Mouse (Mus musculus) lung, embryonic 15.5 days (tissue): ENCODE measurements around the gene Pnkp. TPM values are rescaled to one million over a fixed set of nuclear protein-coding genes. Genes with fewer than 3 reads are reported as not detected.
"Not testable (repeated sequence)": the region's sequence is repeated elsewhere in the genome, so short reads cannot be mapped to it uniquely, and the experiment has no call there.

Source experiments
- ATAC-seq: fragments of 200-750 bp; cut with Nextera tagmentation; 2 replicates; pipeline ENCODE4 v1.8.0; 2017; ENCODE audit warnings: moderate number of reproducible peaks, borderline replicate concordance; ENCODE audit not compliant: low FRiP score, low TSS enrichment; ENCODE audit errors: extremely low read depth
- H3K27ac ChIP-seq: fragments of 300-500 bp; sonication (generic); 2 replicates; pipeline ENCODE4 v1.5.1; 2015; ENCODE audit warnings: moderate library complexity, mild to moderate bottlenecking, inconsistent platforms
- H3K27me3 ChIP-seq: fragments of 300-500 bp; sonication (generic); 2 replicates; pipeline ENCODE4 v1.6.1; 2015; ENCODE audit warnings: inconsistent platforms
- H3K36me3 ChIP-seq: fragments of 300-500 bp; sonication (generic); 2 replicates; pipeline ENCODE4 v1.6.1; 2015; ENCODE audit warnings: inconsistent platforms
- H3K4me1 ChIP-seq: fragments of 300-500 bp; sonication (generic); 2 replicates; pipeline ENCODE4 v1.6.1; 2015; ENCODE audit warnings: inconsistent platforms
- H3K4me2 ChIP-seq: fragments of 300-500 bp; sonication (generic); 2 replicates; pipeline ENCODE4 v1.6.1; 2015; ENCODE audit warnings: inconsistent platforms, mild to moderate bottlenecking, moderate library complexity
- H3K4me3 ChIP-seq: fragments of 300-500 bp; sonication (generic); 2 replicates; pipeline ENCODE4 v1.5.1; 2015; ENCODE audit warnings: mild to moderate bottlenecking, inconsistent platforms
- H3K9ac ChIP-seq: fragments of 300-500 bp; sonication (generic); 2 replicates; pipeline ENCODE4 v1.6.1; 2015; ENCODE audit warnings: inconsistent platforms
- H3K9me3 ChIP-seq: fragments of 300-500 bp; sonication (generic); 2 replicates; pipeline ENCODE4 v1.6.1; 2016; ENCODE audit warnings: inconsistent platforms
- WGBS: fragments of 180-500 bp; shearing (Covaris S2); methylation state at CpG from one replicate; pipeline ENCODE4 v1.1.7; 2015; 5-methylcytosine and 5-hydroxymethylcytosine counted together
- polyA plus RNA-seq: library from polyadenylated mRNA; unstranded; fragments of >200 nt; fragmentation: Nextera tagmentation; extraction: Ambion mirVana; gene quantifications from 2 replicates; pipeline ENCODE4 v1.2.1, GENCODE M21; 2015

Pnkp gene
- polyA plus RNA-seq, 1 experiment from 2014 or later: 37.6 TPM

GRCm38 (mm10) chr7:44866276-44867009 lies 9.5 kb downstream of the Pnkp start:
- Histone ChIP-seq H3K4me1 (peaks cover 60% of the 10 kb centered on the region), H3K9ac (peak overlapping the region; percentile 100), H3K4me3 (peak overlapping the region; percentile 99), H3K9me3 (no peaks in the 10 kb centered on the region), H3K36me3 (peaks cover 42% of the 10 kb centered on the region), H3K27me3 (no peaks in the 10 kb centered on the region), H3K27ac (peak overlapping the region; percentile 100), H3K4me2 (peak overlapping the region; percentile 71)
- 41% methylated on average over 15 of the region's 15 CpGs for WGBS
- peak; percentile 3; the same call in 1 of the 2 replicates for ATAC-seq

- 44% methylated on average over 19 of the region's 19 CpGs for WGBS
- no peak for ATAC-seq
- H3K27ac ChIP-seq: peak overlapping the region; percentile 100
- peaks cover 55% of the 10 kb centered on the region for H3K4me1 ChIP-seq
- peak overlapping the region; percentile 71 for H3K4me2 ChIP-seq
- no peaks in the 10 kb centered on the region for H3K9me3 ChIP-seq
- H3K9ac ChIP-seq: peak overlapping the region; percentile 100
- peak overlapping the region; percentile 99 for H3K4me3 ChIP-seq
- no peaks in the 10 kb centered on the region for H3K27me3 ChIP-seq
- peaks cover 35% of the 10 kb centered on the region for H3K36me3 ChIP-seq
Measured at GRCm38 (mm10) chr7:44867010-44867702, 10.2 kb downstream of the Pnkp start.

- WGBS: 25% methylated on average over 9 of the region's 9 CpGs
- Histone ChIP-seq H3K9ac (peak overlapping the region; percentile 100), H3K4me1 (peaks cover 51% of the 10 kb centered on the region), H3K27me3 (no peaks in the 10 kb centered on the region), H3K4me3 (peak overlapping the region; percentile 99), H3K9me3 (no peaks in the 10 kb centered on the region), H3K36me3 (peaks cover 29% of the 10 kb centered on the region), H3K27ac (peak overlapping the region; percentile 100), H3K4me2 (peak overlapping the region; percentile 71)
- ATAC-seq: no peak
Measured at GRCm38 (mm10) chr7:44867802-44868201, 10.9 kb downstream of the Pnkp start.

GRCm38 (mm10) chr7:44868465-44868864 lies 11.5 kb downstream of the Pnkp start:
- WGBS: 5% methylated on average over 16 of the region's 16 CpGs
- peaks cover 53% of the 10 kb centered on the region for H3K4me1 ChIP-seq
- no peak for ATAC-seq

GRCm38 (mm10) chr7:44868919-44869696 lies 12.2 kb downstream of the Pnkp start:
- H3K9me3 ChIP-seq: no peaks in the 10 kb centered on the region
- H3K27me3 ChIP-seq: no peaks in the 10 kb centered on the region
- H3K9ac ChIP-seq: peak overlapping the region; percentile 100
- H3K4me3 ChIP-seq: peak overlapping the region; percentile 99
- H3K36me3 ChIP-seq: peaks cover 15% of the 10 kb centered on the region
- peaks cover 52% of the 10 kb centered on the region for H3K4me1 ChIP-seq
- peak; percentile 64 for ATAC-seq
- peak overlapping the region; percentile 71 for H3K4me2 ChIP-seq
- H3K27ac ChIP-seq: peak overlapping the region; percentile 100
- WGBS: under 1% methylated on average over 105 of the region's 108 CpGs

More at GRCm38 (mm10) chr7:44868465-44868864, 11.5 kb downstream of the Pnkp start:
- H3K9ac ChIP-seq: peak overlapping the region; percentile 100
- peak overlapping the region; percentile 99 for H3K4me3 ChIP-seq
- H3K4me2 ChIP-seq: peak overlapping the region; percentile 71
- no peaks in the 10 kb centered on the region for H3K27me3 ChIP-seq
- H3K9me3 ChIP-seq: no peaks in the 10 kb centered on the region
- peaks cover 22% of the 10 kb centered on the region for H3K36me3 ChIP-seq
- H3K27ac ChIP-seq: peak overlapping the region; percentile 100

- peaks cover 44% of the 10 kb centered on the region for H3K4me1 ChIP-seq
Measured at GRCm38 (mm10) chr7:44869697-44870528, 13.0 kb downstream of the Pnkp start, which contains the start of gene Ptov1. Ptov1 (minus strand) TSS chr7:44869788.

GRCm38 (mm10) chr7:44870614-44871013 lies 13.7 kb downstream of the Pnkp start:
- 78% methylated on average over 6 of the region's 6 CpGs for WGBS
- peak overlapping the region; percentile 71 for H3K4me2 ChIP-seq
- ATAC-seq: no peak
- 0 out of 2 replicates have a peak, but pooled peaks cover 1% of the 10 kb centered on the region for H3K36me3 ChIP-seq
- H3K4me1 ChIP-seq: peaks cover 37% of the 10 kb centered on the region
- peak overlapping the region; percentile 99 for H3K4me3 ChIP-seq
- H3K9ac ChIP-seq: peak overlapping the region; percentile 100; the same call in 1 of the 2 replicates
- H3K9me3 ChIP-seq: no peaks in the 10 kb centered on the region
- peak overlapping the region; percentile 100 for H3K27ac ChIP-seq
- no peaks in the 10 kb centered on the region for H3K27me3 ChIP-seq

More at GRCm38 (mm10) chr7:44869697-44870528, 13.0 kb downstream of the Pnkp start, which contains the start of gene Ptov1:
- no peaks in the 10 kb centered on the region for H3K9me3 ChIP-seq
- H3K4me2 ChIP-seq: peak within 1 kb of the TSS; percentile 71
- ATAC-seq: peak; percentile 93
- WGBS: 2% methylated on average over 29 of the region's 29 CpGs
- H3K4me3 ChIP-seq: peak within 1 kb of the TSS; percentile 99
- H3K36me3 ChIP-seq: peaks cover 7% of the 10 kb centered on the region; the same call in 1 of the 2 replicates
- peak within 1 kb of the TSS; percentile 100 for H3K27ac ChIP-seq
- H3K27me3 ChIP-seq: no peaks in the 10 kb centered on the region
- peak within 1 kb of the TSS; percentile 100 for H3K9ac ChIP-seq

GRCm38 (mm10) chr7:44871181-44871580 lies 14.2 kb downstream of the Pnkp start:
- ATAC-seq: no peak
- Histone ChIP-seq H3K9me3 (no peaks in the 10 kb centered on the region), H3K9ac (no peak overlapping the region), H3K4me1 (peaks cover 32% of the 10 kb centered on the region), H3K4me3 (no peak overlapping the region), H3K36me3 (peaks cover 6% of the 10 kb centered on the region; the same call in 1 of the 2 replicates), H3K4me2 (no peak overlapping the region), H3K27ac (no peak overlapping the region), H3K27me3 (no peaks in the 10 kb centered on the region)
- WGBS: 94% methylated on average over 1 of the region's 1 CpGs

- H3K27ac ChIP-seq, ATAC-seq, H3K27me3 ChIP-seq, H3K4me3 ChIP-seq, H3K4me2 ChIP-seq, H3K9me3 ChIP-seq, H3K9ac ChIP-seq: not testable (repeated sequence)
- peaks cover 12% of the 10 kb centered on the region for H3K36me3 ChIP-seq
- 83% methylated on average over 2 of the region's 2 CpGs for WGBS
- H3K4me1 ChIP-seq: peaks cover 26% of the 10 kb centered on the region
Measured at GRCm38 (mm10) chr7:44871774-44872173, 14.8 kb downstream of the Pnkp start.

- Histone ChIP-seq H3K4me3 (no peak overlapping the region), H3K9ac (no peak overlapping the region), H3K36me3 (peaks cover 71% of the 10 kb centered on the region), H3K4me2 (no peak overlapping the region), H3K27ac (no peak overlapping the region), H3K4me1 (0 out of 2 replicates have a peak, but pooled peaks cover 2% of the 10 kb centered on the region), H3K9me3 (no peaks in the 10 kb centered on the region), H3K27me3 (no peaks in the 10 kb centered on the region)
- WGBS: 84% methylated on average over 14 of the region's 14 CpGs
- no peak for ATAC-seq
Measured at GRCm38 (mm10) chr7:44877833-44878232, 20.9 kb downstream of the Pnkp start.

GRCm38 (mm10) chr7:44883036-44883435 lies 26.1 kb downstream of the Pnkp start:
- Histone ChIP-seq H3K9ac (no peak overlapping the region), H3K27me3 (no peaks in the 10 kb centered on the region), H3K9me3 (no peaks in the 10 kb centered on the region), H3K4me1 (no peaks in the 10 kb centered on the region), H3K36me3 (peaks cover 74% of the 10 kb centered on the region), H3K4me3 (no peak overlapping the region), H3K27ac (no peak overlapping the region), H3K4me2 (no peak overlapping the region)
- 90% methylated on average over 3 of the region's 3 CpGs for whole genome bisulfite sequencing
- ATAC-seq: no peak
